Mouse (Mus musculus) E14TG2a.4 (cell line): Measurements from ENCODE around the gene Phf2.

ENCODE experiments used
- CTCF ChIP-seq: conservative IDR thresholded peaks from 2 replicates; pipeline ENCODE4 v1.5.1; 2014; ENCODE audit warnings: low read length
- POU5F1 ChIP-seq: IDR thresholded peaks from 2 replicates; pipeline ENCODE4 v1.6.1; 2014; ENCODE audit warnings: low read length, borderline replicate concordance

DNA sequence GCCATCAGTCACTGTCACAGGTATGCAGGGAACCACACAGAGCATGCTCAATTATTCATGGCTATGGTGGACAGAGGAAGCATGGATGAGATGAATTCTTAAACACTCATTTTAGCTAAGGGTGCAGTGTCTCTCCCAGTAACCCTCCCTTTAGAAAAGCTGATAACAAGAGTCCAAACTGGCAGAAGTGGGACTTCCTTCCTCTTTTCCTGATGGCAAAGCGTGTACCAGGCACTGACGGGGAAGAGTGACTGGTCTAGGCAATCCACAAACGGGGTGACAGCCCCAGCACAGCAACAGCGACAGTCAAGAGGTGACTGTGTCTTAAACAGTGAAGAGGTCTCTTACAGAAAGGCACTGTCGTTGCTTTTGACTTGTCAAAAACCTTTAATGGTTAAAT is 24.5 kb upstream of the Phf2 start:
- TF ChIP-seq CTCF, result no peak
- TF ChIP-seq POU5F1, result no peak
